Mouse (Mus musculus): ENCODE measurements around the gene Pmpca. TPM values are rescaled to one million over a fixed set of nuclear protein-coding genes. Genes with fewer than 3 reads are reported as not detected.

Gene Pmpca
- polyA plus RNA-seq, 1 experiment, result 54.0 TPM

- Histone ChIP-seq H3K27me3 (replicated peaks; ENCODE audit: control insufficient read depth, insufficient read depth, low read length) (no peaks in the 10 kb centered on the region), H3K36me3 (ENCODE audit: control insufficient read depth, insufficient read depth, low read length) (no peaks in the 10 kb centered on the region), H3K4me3 (ENCODE audit: insufficient read depth, low read depth, low read length) (peak within 1 kb of the TSS; percentile 70), H3K27ac (ENCODE audit: insufficient read depth, low read depth, low read length) (peak within 1 kb of the TSS; percentile 86), H3K4me1 (ENCODE audit: control insufficient read depth, insufficient read depth, low read length) (peaks cover 29% of the 10 kb centered on the region)
- TF ChIP-seq POLR2A (IDR thresholded peaks at IDR 0.05; ENCODE audit: low read depth, low read length) (peak; percentile 7), CTCF (conservative IDR thresholded peaks at IDR 0.05; ENCODE audit: insufficient read depth, insufficient read length, low read depth, low read length) (peak; percentile 89)
- DNase-seq, result peak; percentile 98
- under 1% methylated on average over 57 of the region's 57 CpGs for WGBS
Measured at GRCm38 (mm10) chr2:26408515-26409356, 19.6 kb downstream of the Pmpca start, which contains the start of gene Inpp5e. TSS of gene Inpp5e (minus strand) at chr2:26409203.

- Histone ChIP-seq H3K4me3 (ENCODE audit: insufficient read depth, low read depth, low read length) (no peak overlapping the region), H3K4me1 (ENCODE audit: control insufficient read depth, insufficient read depth, low read length) (peaks cover 29% of the 10 kb centered on the region), H3K27me3 (replicated peaks; ENCODE audit: control insufficient read depth, insufficient read depth, low read length) (no peaks in the 10 kb centered on the region), H3K36me3 (ENCODE audit: control insufficient read depth, insufficient read depth, low read length) (no peaks in the 10 kb centered on the region; the same call in 1 of the 2 replicates), H3K27ac (ENCODE audit: insufficient read depth, low read depth, low read length) (0 out of 2 replicates have a peak overlapping the region, but pooled peaks have one; percentile 11)
- TF ChIP-seq CTCF (conservative IDR thresholded peaks at IDR 0.05; ENCODE audit: insufficient read depth, insufficient read length, low read depth, low read length) (no peak), POLR2A (IDR thresholded peaks at IDR 0.05; ENCODE audit: low read depth, low read length) (no peak)
- 55% methylated on average over 3 of the region's 3 CpGs for whole genome bisulfite sequencing
- no peak for DNase-seq
Measured at GRCm38 (mm10) chr2:26409362-26409761, 20.2 kb downstream of the Pmpca start.

- no peak for TF ChIP-seq CTCF (conservative IDR thresholded peaks at IDR 0.05; ENCODE audit: insufficient read depth, insufficient read length, low read depth, low read length)
- TF ChIP-seq POLR2A (IDR thresholded peaks at IDR 0.05; ENCODE audit: low read depth, low read length), result no peak
- H3K27ac ChIP-seq (ENCODE audit: insufficient read depth, low read depth, low read length), result peak overlapping the region; percentile 72
- WGBS, result 51% methylated on average over 5 of the region's 5 CpGs
- no peak for DNase-seq
- no peaks in the 10 kb centered on the region for H3K27me3 ChIP-seq (replicated peaks; ENCODE audit: control insufficient read depth, insufficient read depth, low read length)
- no peaks in the 10 kb centered on the region; the same call in 1 of the 2 replicates for H3K36me3 ChIP-seq (ENCODE audit: control insufficient read depth, insufficient read depth, low read length)
- H3K4me3 ChIP-seq (ENCODE audit: insufficient read depth, low read depth, low read length), result no peak overlapping the region
- peaks cover 29% of the 10 kb centered on the region for H3K4me1 ChIP-seq (ENCODE audit: control insufficient read depth, insufficient read depth, low read length)
Measured at GRCm38 (mm10) chr2:26410091-26410490, 21.0 kb downstream of the Pmpca start.

- Histone ChIP-seq H3K4me1 (ENCODE audit: control insufficient read depth, insufficient read depth, low read length) (peaks cover 29% of the 10 kb centered on the region), H3K27me3 (replicated peaks; ENCODE audit: control insufficient read depth, insufficient read depth, low read length) (no peaks in the 10 kb centered on the region), H3K36me3 (ENCODE audit: control insufficient read depth, insufficient read depth, low read length) (peaks cover 6% of the 10 kb centered on the region), H3K4me3 (ENCODE audit: insufficient read depth, low read depth, low read length) (no peak overlapping the region), H3K27ac (ENCODE audit: insufficient read depth, low read depth, low read length) (peak overlapping the region; percentile 96)
- DNase-seq, result peak; percentile 71
- 14% methylated on average over 5 of the region's 5 CpGs for WGBS
- no peak for TF ChIP-seq CTCF (conservative IDR thresholded peaks at IDR 0.05; ENCODE audit: insufficient read depth, insufficient read length, low read depth, low read length)
- no peak for TF ChIP-seq POLR2A (IDR thresholded peaks at IDR 0.05; ENCODE audit: low read depth, low read length)
Measured at GRCm38 (mm10) chr2:26410931-26411411, 21.8 kb downstream of the Pmpca start.

GRCm38 (mm10) chr2:26417066-26417465 lies 27.9 kb downstream of the Pmpca start:
- TF ChIP-seq POLR2A (IDR thresholded peaks at IDR 0.05; ENCODE audit: low read depth, low read length), result no peak
- no peak for TF ChIP-seq CTCF (conservative IDR thresholded peaks at IDR 0.05; ENCODE audit: insufficient read depth, insufficient read length, low read depth, low read length)
- no peaks in the 10 kb centered on the region for H3K27me3 ChIP-seq (replicated peaks; ENCODE audit: control insufficient read depth, insufficient read depth, low read length)
- no peaks in the 10 kb centered on the region for H3K4me1 ChIP-seq (ENCODE audit: control insufficient read depth, insufficient read depth, low read length)
- no peak for DNase-seq
- H3K27ac ChIP-seq (ENCODE audit: insufficient read depth, low read depth, low read length), result no peak overlapping the region
- peaks cover 11% of the 10 kb centered on the region for H3K36me3 ChIP-seq (ENCODE audit: control insufficient read depth, insufficient read depth, low read length)
- H3K4me3 ChIP-seq (ENCODE audit: insufficient read depth, low read depth, low read length), result no peak overlapping the region

- WGBS, result 86% methylated on average over 1 of the region's 1 CpGs
- H3K27ac ChIP-seq (ENCODE audit: insufficient read depth, low read depth, low read length), result no peak overlapping the region
- H3K36me3 ChIP-seq (ENCODE audit: control insufficient read depth, insufficient read depth, low read length), result peaks cover 11% of the 10 kb centered on the region
- no peak for DNase-seq
- TF ChIP-seq CTCF (conservative IDR thresholded peaks at IDR 0.05; ENCODE audit: insufficient read depth, insufficient read length, low read depth, low read length) (no peak), POLR2A (IDR thresholded peaks at IDR 0.05; ENCODE audit: low read depth, low read length) (no peak)
- H3K4me1 ChIP-seq (ENCODE audit: control insufficient read depth, insufficient read depth, low read length), result no peaks in the 10 kb centered on the region; the same call in 1 of the 2 replicates
- H3K27me3 ChIP-seq (replicated peaks; ENCODE audit: control insufficient read depth, insufficient read depth, low read length), result no peaks in the 10 kb centered on the region
- no peak overlapping the region for H3K4me3 ChIP-seq (ENCODE audit: insufficient read depth, low read depth, low read length)
Measured at GRCm38 (mm10) chr2:26418120-26418519, 29.0 kb downstream of the Pmpca start.

GRCm38 (mm10) chr2:26421969-26422368 lies 32.8 kb downstream of the Pmpca start:
- Histone ChIP-seq H3K36me3 (ENCODE audit: control insufficient read depth, insufficient read depth, low read length) (peaks cover 11% of the 10 kb centered on the region), H3K27me3 (replicated peaks; ENCODE audit: control insufficient read depth, insufficient read depth, low read length) (no peaks in the 10 kb centered on the region), H3K4me3 (ENCODE audit: insufficient read depth, low read depth, low read length) (no peak overlapping the region), H3K4me1 (ENCODE audit: control insufficient read depth, insufficient read depth, low read length) (peaks cover 4% of the 10 kb centered on the region; the same call in 1 of the 2 replicates), H3K27ac (ENCODE audit: insufficient read depth, low read depth, low read length) (no peak overlapping the region)
- TF ChIP-seq CTCF (conservative IDR thresholded peaks at IDR 0.05; ENCODE audit: insufficient read depth, insufficient read length, low read depth, low read length), result no peak
- TF ChIP-seq POLR2A (IDR thresholded peaks at IDR 0.05; ENCODE audit: low read depth, low read length), result no peak
- no peak for DNase-seq
- 94% methylated on average over 2 of the region's 2 CpGs for WGBS

All from kidney, adult 2 months (tissue).